Mouse (Mus musculus): ENCODE data around the gene Snrnp200.
"Not testable (repeated sequence)": the region's sequence is repeated elsewhere in the genome, so short reads cannot be mapped to it uniquely, and the experiment has no call there.

Snrnp200 gene

GRCm38 (mm10) chr2:127207547-127208451 lies at the start of gene Snrnp200, which contains the start of gene 1810024B03Rik:
Gene Snrnp200, plus strand, starts transcription at chr2:127208386.
Gene 1810024B03Rik, minus strand, starts transcription at chr2:127208280.
- DNase-seq (ENCODE audit: low read depth, low spot score) = peak; percentile 98

- no peak for DNase-seq (ENCODE audit: low read depth, low spot score)
Observed at GRCm38 (mm10) chr2:127165675-127166074, 42.5 kb upstream of the Snrnp200 start.

- peak; percentile 24 for DNase-seq (ENCODE audit: low read depth, low spot score)
Observed at GRCm38 (mm10) chr2:127166261-127166660, 41.9 kb upstream of the Snrnp200 start.

GRCm38 (mm10) chr2:127182598-127183381 lies 25.4 kb upstream of the Snrnp200 start:
- peak; percentile 95 for DNase-seq (ENCODE audit: low read depth, low spot score)

GRCm38 (mm10) chr2:127189574-127189973 lies 18.6 kb upstream of the Snrnp200 start:
- DNase-seq (ENCODE audit: low read depth, low spot score) = no peak

- DNase-seq (ENCODE audit: low read depth, low spot score) = peak; percentile 38
Observed at GRCm38 (mm10) chr2:127204932-127205331, 3.3 kb upstream of the Snrnp200 start.

- not testable (repeated sequence) for DNase-seq (ENCODE audit: low read depth, low spot score)
Observed at GRCm38 (mm10) chr2:127205936-127206335, 2.2 kb upstream of the Snrnp200 start.

GRCm38 (mm10) chr2:127206916-127207315 lies 1.3 kb upstream of the Snrnp200 start:
- no peak for DNase-seq (ENCODE audit: low read depth, low spot score)

- no peak for DNase-seq (ENCODE audit: low read depth, low spot score)
Observed at GRCm38 (mm10) chr2:127208452-127208769, 225 bp downstream of the Snrnp200 start.

- DNase-seq (ENCODE audit: low read depth, low spot score) = no peak
Observed at GRCm38 (mm10) chr2:127210701-127211100, 2.5 kb downstream of the Snrnp200 start.

GRCm38 (mm10) chr2:127217746-127218145 lies 9.6 kb downstream of the Snrnp200 start:
- no peak for DNase-seq (ENCODE audit: low read depth, low spot score)

GRCm38 (mm10) chr2:127225261-127225660 lies 17.1 kb downstream of the Snrnp200 start:
- DNase-seq (ENCODE audit: low read depth, low spot score) = no peak

- DNase-seq (ENCODE audit: low read depth, low spot score) = no peak
Observed at GRCm38 (mm10) chr2:127237897-127238610, 29.9 kb downstream of the Snrnp200 start.

GRCm38 (mm10) chr2:127240065-127240464 lies 31.9 kb downstream of the Snrnp200 start:
- no peak for DNase-seq (ENCODE audit: low read depth, low spot score)

- peak; percentile 99 for DNase-seq (ENCODE audit: low read depth, low spot score)
Observed at GRCm38 (mm10) chr2:127247592-127248333, 39.6 kb downstream of the Snrnp200 start, which contains the start of the genes Ciao1 and Tmem127. Gene Ciao1, minus strand, starts transcription at chr2:127247816. Gene Tmem127, plus strand, starts transcription at chr2:127247908.

- no peak for DNase-seq (ENCODE audit: low read depth, low spot score)
Observed at GRCm38 (mm10) chr2:127248334-127249004, 40.3 kb downstream of the Snrnp200 start.

GRCm38 (mm10) chr2:127250291-127251008 lies 42.3 kb downstream of the Snrnp200 start:
- DNase-seq (ENCODE audit: low read depth, low spot score) = no peak

GRCm38 (mm10) chr2:127251457-127251856 lies 43.3 kb downstream of the Snrnp200 start:
- no peak for DNase-seq (ENCODE audit: low read depth, low spot score)

GRCm38 (mm10) chr2:127251880-127252527 lies 43.8 kb downstream of the Snrnp200 start:
- no peak for DNase-seq (ENCODE audit: low read depth, low spot score)
